Mouse (Mus musculus) heart, postnatal 0 days (tissue): Measurements from ENCODE around the gene Macf1. TPM values are rescaled to one million over a fixed set of nuclear protein-coding genes. Genes with fewer than 3 reads are reported as not detected.

Experiments
- ATAC-seq: fragments of 200-750 bp; cut with Nextera tagmentation; 2 replicates; pipeline ENCODE4 v1.8.0; 2017; ENCODE audit warnings: low read depth, moderate number of reproducible peaks, moderate library complexity; ENCODE audit not compliant: insufficient read depth
- DNase-seq: peaks from one replicate; pipeline ENCODE4 v3.0.0-alpha.2; 2016; ENCODE audit warnings: low spot score
- H3K27ac ChIP-seq: fragments of 300-500 bp; sonication (generic); 2 replicates; pipeline ENCODE4 v1.5.1; 2014; ENCODE audit warnings: low read depth, mild to moderate bottlenecking
- H3K27me3 ChIP-seq: fragments of 300-500 bp; sonication (generic); 2 replicates; pipeline ENCODE4 v1.6.1; 2014; ENCODE audit warnings: low read length, mixed read lengths; ENCODE audit not compliant: control insufficient read depth, insufficient read depth
- H3K36me3 ChIP-seq: fragments of 300-500 bp; sonication (generic); replicated peaks from 2 replicates; pipeline ENCODE4 v1.6.1; 2014; ENCODE audit warnings: low read length, mixed read lengths; ENCODE audit not compliant: control insufficient read depth, insufficient read depth
- H3K4me1 ChIP-seq: fragments of 300-500 bp; sonication (generic); 2 replicates; pipeline ENCODE4 v1.6.1; 2014; ENCODE audit warnings: antibody characterized with exemption; ENCODE audit not compliant: control insufficient read depth, insufficient read depth
- H3K4me2 ChIP-seq: fragments of 300-500 bp; sonication (generic); 2 replicates; pipeline ENCODE4 v1.6.1; 2014; ENCODE audit warnings: low read depth, mild to moderate bottlenecking, low read length, moderate library complexity
- H3K4me3 ChIP-seq: fragments of 300-500 bp; sonication (generic); 2 replicates; pipeline ENCODE4 v1.5.1; 2014; ENCODE audit warnings: low read depth, low read length
- H3K9ac ChIP-seq: fragments of 300-500 bp; sonication (generic); replicated peaks from 2 replicates; pipeline ENCODE4 v1.6.1; 2014; ENCODE audit warnings: low read depth, low read length, mixed read lengths
- H3K9me3 ChIP-seq: fragments of 300-500 bp; sonication (generic); replicated peaks from 2 replicates; pipeline ENCODE4 v1.6.1; 2016; ENCODE audit warnings: low read length; ENCODE audit not compliant: control insufficient read depth
- CTCF ChIP-seq: IDR thresholded peaks from 2 replicates; pipeline ENCODE4 v1.5.1; 2016; ENCODE audit warnings: antibody characterized with exemption, control low read depth, low read depth
- EP300 ChIP-seq: IDR thresholded peaks from 2 replicates; pipeline ENCODE4 v1.6.1; 2016; ENCODE audit warnings: antibody characterized with exemption, low read depth
- WGBS: fragments of 180-500 bp; shearing (Covaris S2); extraction: QIAGEN DNeasy Blood & Tissue Kit; methylation state at CpG from one replicate; pipeline ENCODE4 v1.1.7; 2014; 5-methylcytosine and 5-hydroxymethylcytosine counted together
- polyA plus RNA-seq: library from polyadenylated mRNA; unstranded; fragments of >200 nt; fragmentation: Nextera tagmentation; extraction: Ambion mirVana; gene quantifications from 2 replicates; pipeline ENCODE4 v1.2.1, GENCODE M21; 2015
- total RNA-seq: library from RNA; depleted of rRNA; stranded (reverse); fragments of >200 nt; gene quantifications from 2 replicates; pipeline ENCODE4 v1.2.3, GENCODE M21; 2014; ENCODE audit warnings: low replicate concordance

Macf1 gene
- total and polyA plus RNA-seq, 2 experiments from 2014 or later: 41.4 to 236 TPM

GRCm38 (mm10) chr4:123572434-123573336, 111.5 kb downstream of the Macf1 start:
- peak overlapping the region; percentile 46; the same call in 1 of the 2 replicates for H3K9ac ChIP-seq
- peak overlapping the region; percentile 49 for H3K4me3 ChIP-seq
- peak overlapping the region; percentile 64 for H3K4me2 ChIP-seq
- no peak for TF ChIP-seq CTCF
- TF ChIP-seq EP300: peak; percentile 30; the same call in 1 of the 2 replicates
- H3K27me3 ChIP-seq: no peaks in the 10 kb centered on the region
- no peaks in the 10 kb centered on the region for H3K9me3 ChIP-seq
- ATAC-seq (peak; percentile 79), DNase-seq (peak; percentile 86)
- H3K4me1 ChIP-seq: peaks cover 13% of the 10 kb centered on the region
- 5% methylated on average over 11 of the region's 11 CpGs for WGBS
- H3K36me3 ChIP-seq: no peaks in the 10 kb centered on the region
- H3K27ac ChIP-seq: peak overlapping the region; percentile 94

GRCm38 (mm10) chr4:123571869-123572268, 112.3 kb downstream of the Macf1 start:
- no peaks in the 10 kb centered on the region for H3K36me3 ChIP-seq
- H3K4me3 ChIP-seq: peak overlapping the region; percentile 33
- peaks cover 16% of the 10 kb centered on the region for H3K4me1 ChIP-seq
- ATAC-seq (peak; percentile 69), DNase-seq (peak; percentile 80)
- peak overlapping the region; percentile 64 for H3K4me2 ChIP-seq
- no peaks in the 10 kb centered on the region for H3K27me3 ChIP-seq
- H3K9me3 ChIP-seq: no peaks in the 10 kb centered on the region
- peak overlapping the region; percentile 93 for H3K27ac ChIP-seq
- no peak for TF ChIP-seq EP300
- TF ChIP-seq CTCF: no peak
- 2% methylated on average over 7 of the region's 7 CpGs for WGBS
- H3K9ac ChIP-seq: peak overlapping the region; percentile 57

GRCm38 (mm10) chr4:123565291-123565861, 118.8 kb downstream of the Macf1 start:
- peak overlapping the region; percentile 44; the same call in 1 of the 2 replicates for H3K9ac ChIP-seq
- WGBS: 4% methylated on average over 7 of the region's 7 CpGs
- ATAC-seq (peak; percentile 72), DNase-seq (peak; percentile 72)
- peak overlapping the region; percentile 54 for H3K4me2 ChIP-seq
- H3K27me3 ChIP-seq: no peaks in the 10 kb centered on the region
- peaks cover 43% of the 10 kb centered on the region for H3K4me1 ChIP-seq
- TF ChIP-seq CTCF (no peak), EP300 (0 out of 2 replicates have a peak, but pooled peaks have one; percentile 65)
- H3K4me3 ChIP-seq: peak overlapping the region; percentile 30
- no peaks in the 10 kb centered on the region for H3K9me3 ChIP-seq
- peak overlapping the region; percentile 94 for H3K27ac ChIP-seq
- H3K36me3 ChIP-seq: no peaks in the 10 kb centered on the region

- peak overlapping the region; percentile 94 for H3K27ac ChIP-seq
- peak overlapping the region; percentile 44 for H3K9ac ChIP-seq
- ATAC-seq: peak; percentile 68
Measured at GRCm38 (mm10) chr4:123564051-123564791, 119.9 kb downstream of the Macf1 start.

More at GRCm38 (mm10) chr4:123564051-123564791, 119.9 kb downstream of the Macf1 start:
- 21% methylated on average over 6 of the region's 6 CpGs for WGBS
- Histone ChIP-seq H3K4me3 (peak overlapping the region; percentile 30), H3K4me1 (peaks cover 43% of the 10 kb centered on the region), H3K9me3 (no peaks in the 10 kb centered on the region), H3K27me3 (no peaks in the 10 kb centered on the region), H3K4me2 (peak overlapping the region; percentile 54), H3K36me3 (no peaks in the 10 kb centered on the region)
- DNase-seq: peak; percentile 77
- 0 out of 2 replicates have a peak, but pooled peaks have one; percentile 1 for TF ChIP-seq CTCF
- TF ChIP-seq EP300: no peak
